Comparison of ENCODE assay signal across 7 mouse cellular contexts in genomic region chrX:169978436-169979381, GRCm38 (mm10). TPM values are rescaled to one million over a fixed set of nuclear protein-coding genes. Genes with fewer than 3 reads are reported as not detected.
A peak's percentile ranks its signal among the peaks of the same experiment; 100 is the strongest.
DNase-seq lines count a peak whose midpoint lies in the region; ATAC-seq and TF ChIP-seq lines count a peak whose summit lies in the region.
"Not testable (repeated sequence)": the region's sequence is repeated elsewhere in the genome, so short reads cannot be mapped to it uniquely, and the experiment has no call there.

No protein-coding gene starts in this region.

- H3K9me3 ChIP-seq in hindbrain, postnatal 0 days (ENCODE audit: low read length): not testable (repeated sequence)
- peaks cover 93% of the 10 kb centered on the region for H3K9me3 ChIP-seq in midbrain, embryonic 10.5 days (replicated peaks)

- WGBS in hindbrain, postnatal 0 days: 52% methylated on average over 29 of the region's 29 CpGs
- WGBS in midbrain, embryonic 10.5 days: 73% methylated on average over 29 of the region's 29 CpGs

- not testable (repeated sequence) for H3K4me1 ChIP-seq in hindbrain, postnatal 0 days (ENCODE audit: insufficient read depth, low read length); midbrain, embryonic 10.5 days

- peak; percentile 54 for DNase-seq in adrenal gland, adult 8-10 months
- DNase-seq in embryo, embryonic 9.5 days (ENCODE audit: extremely low spot score): peak; percentile 75
- peak; percentile 60 to 84 for DNase-seq in gastrocnemius, postnatal 36 days
- peak; percentile 83 for DNase-seq in hindbrain, postnatal 0 days (ENCODE audit: low spot score)
- peak; percentile 79 to 86 for DNase-seq in left cerebral cortex, postnatal 14 days (ENCODE audit: low spot score in 2 of 2)
- DNase-seq in midbrain, embryonic 10.5 days (ENCODE audit: low spot score): peak; percentile 78
- DNase-seq in right cerebral cortex, postnatal 4 days: peak; percentile 84

- peaks cover 15% of the 10 kb centered on the region; the same call in 1 of the 2 replicates for H3K27me3 ChIP-seq in hindbrain, postnatal 0 days (ENCODE audit: insufficient read depth, low read length)
- H3K27me3 ChIP-seq in midbrain, embryonic 10.5 days (ENCODE audit: low read depth, poor library complexity, severe bottlenecking): not testable (repeated sequence)

- H3K36me3 ChIP-seq in hindbrain, postnatal 0 days (ENCODE audit: insufficient read depth, low read length): not testable (repeated sequence)
- H3K36me3 ChIP-seq in midbrain, embryonic 10.5 days: peaks cover 95% of the 10 kb centered on the region

- not testable (repeated sequence) for ATAC-seq in hindbrain, postnatal 0 days

- H3K4me3 ChIP-seq in hindbrain, postnatal 0 days (ENCODE audit: low read length): peak overlapping the region; percentile 21
- H3K4me3 ChIP-seq in midbrain, embryonic 10.5 days: not testable (repeated sequence)

- peak overlapping the region; percentile 49 for H3K4me2 ChIP-seq in hindbrain, postnatal 0 days (ENCODE audit: low read depth, low read length)

- H3K9ac ChIP-seq in hindbrain, postnatal 0 days (replicated peaks; ENCODE audit: low read length): not testable (repeated sequence)

- not testable (repeated sequence) for H3K27ac ChIP-seq in hindbrain, postnatal 0 days; midbrain, embryonic 10.5 days (replicated peaks)

- intact Hi-C loops in gastrocnemius, postnatal 36 days (cut with DNase I): not testable (repeated sequence)
- intact Hi-C loops in left cerebral cortex, postnatal 14 days (cut with DNase I): loop anchor here (1.0 kb wide), 1 partner anchor 179 kb away; no protein-coding TSS in a partner anchor

- TF ChIP-seq CTCF in hindbrain, postnatal 0 days (IDR thresholded peaks at IDR 0.05; ENCODE audit: low read depth): not testable (repeated sequence)

RNA-seq across cellular contexts. Expression of gene Gm21887, which starts 30.8 kb away (rescaled TPM):
- 100 to 1,000 TPM; 122 to 338 (median 214) TPM for total RNA-seq in adrenal gland, adult 8-10 months (2022)
- total RNA-seq in gastrocnemius, postnatal 36 days (2021): 10 to 100 TPM; 26.2 to 44.5 TPM
- 8.3 and 87.1 TPM in 2 replicates for total RNA-seq in hindbrain, postnatal 0 days (2014; rRNA removed)
- 194 and 245 TPM in 2 replicates for polyA plus RNA-seq in hindbrain, postnatal 0 days (2015; fragmentation: Nextera tagmentation; extraction: Ambion mirVana)
- total RNA-seq in left cerebral cortex, postnatal 14 days (2021): 100 to 1,000 TPM; 193 to 282 TPM
- polyA plus RNA-seq in midbrain, embryonic 10.5 days (2016; fragmentation: Nextera tagmentation; extraction: Ambion mirVana): 224 and 306 TPM in 2 replicates
